Comparison of ENCODE assay signal across 21 mouse cellular contexts in the genomic region with DNA sequence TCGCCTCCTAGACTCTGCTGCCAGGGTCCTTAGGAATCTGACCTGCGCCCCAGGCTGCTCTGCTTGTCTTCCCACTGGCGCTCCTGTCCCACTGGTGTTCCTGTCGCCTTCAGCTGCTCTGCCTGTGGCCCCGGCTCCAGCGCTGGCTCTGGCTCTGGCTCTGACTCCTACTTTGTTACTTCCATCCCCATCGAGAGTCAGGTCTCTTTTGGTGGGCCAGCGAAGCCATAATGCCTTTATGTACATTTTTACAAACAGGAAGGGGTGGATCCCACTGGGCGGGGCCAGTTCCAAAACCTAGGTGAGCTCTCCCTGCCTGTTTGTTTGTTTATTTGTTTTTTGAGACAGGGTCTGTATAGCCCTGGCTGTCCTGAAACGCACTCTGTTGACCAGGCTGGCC. TPM values are rescaled to one million over a fixed set of nuclear protein-coding genes. Genes with fewer than 3 reads are reported as not detected.
"Had no signal": no experiment of that assay in that cellular context is flagged by ENCODE, and none has a peak within 500 bp of the region (broad histone marks: within the 10 kb centered on the region; RNA-seq: fewer than 3 reads in every experiment).

No protein-coding gene starts in this region.

- H3K4me3 ChIP-seq: liver, embryonic 13.5 days; liver, embryonic 15.5 days; lung, embryonic 15.5 days; megakaryocyte, embryonic 14.5 days; midbrain, embryonic 10.5 days; midbrain, embryonic 12.5 days; myocyte; neural tube, embryonic 13.5 days; neural tube, embryonic 15.5 days; stomach, embryonic 15.5 days had no signal

- DNase-seq: liver, embryonic 13.5 days; liver, postnatal 0 days; lung, adult 2 months; lung, postnatal 14 days; lung, postnatal 36 days; midbrain, embryonic 14.5 days; right cerebral cortex, postnatal 14 days; thymus, adult 2 months; thymus, postnatal 25 days had no signal

- H3K36me3 ChIP-seq: lung, embryonic 15.5 days; midbrain, embryonic 10.5 days; midbrain, embryonic 12.5 days; neural tube, embryonic 13.5 days; neural tube, embryonic 15.5 days; stomach, embryonic 15.5 days had no signal

- H3K27me3 ChIP-seq: lung, embryonic 15.5 days; midbrain, embryonic 12.5 days; neural tube, embryonic 13.5 days; neural tube, embryonic 15.5 days; stomach, embryonic 15.5 days had no signal

- H3K4me1 ChIP-seq: lung, embryonic 15.5 days; midbrain, embryonic 10.5 days; midbrain, embryonic 12.5 days; neural tube, embryonic 13.5 days; neural tube, embryonic 15.5 days; stomach, embryonic 15.5 days had no signal

- H3K27ac ChIP-seq: liver, embryonic 13.5 days; liver, embryonic 15.5 days; lung, embryonic 15.5 days; macrophage; midbrain, embryonic 10.5 days; midbrain, embryonic 12.5 days; neural tube, embryonic 13.5 days; neural tube, embryonic 15.5 days; stomach, embryonic 15.5 days; stomach, postnatal 0 days had no signal

- H3K9ac ChIP-seq: liver, embryonic 13.5 days; liver, embryonic 15.5 days; liver, postnatal 0 days; lung, embryonic 15.5 days; midbrain, embryonic 12.5 days; neural tube, embryonic 13.5 days; neural tube, embryonic 15.5 days; stomach, embryonic 15.5 days had no signal

RNA-seq across cellular contexts. Expression of a gene that starts 20.1 kb away (rescaled TPM):
- total RNA-seq: megakaryocyte progenitor cell, adult 5-6 weeks had no signal
